Mouse (Mus musculus) intestine, postnatal 0 days (tissue): ENCODE results near the gene 4933424G06Rik. TPM values are rescaled to one million over a fixed set of nuclear protein-coding genes. Genes with fewer than 3 reads are reported as not detected.
"Not testable (repeated sequence)": the region's sequence is repeated elsewhere in the genome, so short reads cannot be mapped to it uniquely, and the experiment has no call there.

Source experiments
- ATAC-seq: fragments of 200-750 bp; cut with Nextera tagmentation; 2 replicates; pipeline ENCODE4 v1.8.0; 2017; ENCODE audit warnings: mild to moderate bottlenecking, moderate TSS enrichment, moderate library complexity
- H3K27ac ChIP-seq: fragments of 300-500 bp; sonication (generic); 2 replicates; pipeline ENCODE4 v1.5.1; 2014; ENCODE audit warnings: mild to moderate bottlenecking, low read depth, low read length, moderate library complexity
- H3K27me3 ChIP-seq: fragments of 300-500 bp; sonication (generic); replicated peaks from 2 replicates; pipeline ENCODE4 v1.6.1; 2014; ENCODE audit warnings: low read length, mixed read lengths; ENCODE audit not compliant: control insufficient read depth, insufficient read depth
- H3K36me3 ChIP-seq: fragments of 300-500 bp; sonication (generic); 2 replicates; pipeline ENCODE4 v1.6.1; 2014; ENCODE audit warnings: mild to moderate bottlenecking, moderate library complexity; ENCODE audit not compliant: control insufficient read depth, insufficient read depth
- H3K4me1 ChIP-seq: fragments of 300-500 bp; sonication (generic); replicated peaks from 2 replicates; pipeline ENCODE4 v1.6.1; 2014; ENCODE audit warnings: antibody characterized with exemption, low read length, mixed read lengths; ENCODE audit not compliant: control insufficient read depth, insufficient read depth
- H3K4me2 ChIP-seq: fragments of 300-500 bp; sonication (generic); replicated peaks from 2 replicates; pipeline ENCODE4 v1.6.1; 2014; ENCODE audit warnings: low read depth, mild to moderate bottlenecking, moderate library complexity
- H3K4me3 ChIP-seq: fragments of 300-500 bp; sonication (generic); 2 replicates; pipeline ENCODE4 v1.5.1; 2014; ENCODE audit warnings: low read depth, low read length
- H3K9ac ChIP-seq: fragments of 300-500 bp; sonication (generic); 2 replicates; pipeline ENCODE4 v1.6.1; 2014; ENCODE audit warnings: mild to moderate bottlenecking, low read depth, low read length
- H3K9me3 ChIP-seq: fragments of 300-500 bp; sonication (generic); 2 replicates; pipeline ENCODE4 v1.6.1; 2016; ENCODE audit warnings: mixed run types; ENCODE audit not compliant: control insufficient read depth
- CTCF ChIP-seq: sonication (generic); IDR thresholded peaks from 2 replicates; pipeline ENCODE4 v1.5.1; 2016; ENCODE audit warnings: low read depth, mild to moderate bottlenecking, control low read depth, antibody characterized with exemption, moderate library complexity
- WGBS: fragments of 180-500 bp; shearing (Covaris S2); extraction: QIAGEN DNeasy Blood & Tissue Kit; methylation state at CpG from one replicate; pipeline ENCODE4 v1.1.7; 2014; 5-methylcytosine and 5-hydroxymethylcytosine counted together
- polyA plus RNA-seq: library from polyadenylated mRNA; unstranded; fragments of >200 nt; fragmentation: Nextera tagmentation; extraction: Ambion mirVana; gene quantifications from 2 replicates; pipeline ENCODE4 v1.2.1, GENCODE M21; 2015

The 4933424G06Rik gene
- polyA plus RNA-seq = not detected in 2 replicates

- no peaks in the 10 kb centered on the region for H3K9me3 ChIP-seq
- peak; percentile 97 for ATAC-seq
- peak within 1 kb of the TSS; percentile 87 for H3K9ac ChIP-seq
- H3K4me1 ChIP-seq = peaks cover 7% of the 10 kb centered on the region
- no peaks in the 10 kb centered on the region for H3K27me3 ChIP-seq
- TF ChIP-seq CTCF = no peak
- peak within 1 kb of the TSS; percentile 99 for H3K4me3 ChIP-seq
- H3K27ac ChIP-seq = peak within 1 kb of the TSS; percentile 86
- under 1% methylated on average over 27 of the region's 29 CpGs for WGBS
- H3K4me2 ChIP-seq = peak within 1 kb of the TSS; percentile 88
- peaks cover 26% of the 10 kb centered on the region for H3K36me3 ChIP-seq
These were observed at the start of gene 4933424G06Rik for GRCm38 (mm10) chr1:36709854-36710280. TSS of gene 4933424G06Rik (plus strand) at chr1:36710149.

DNA sequence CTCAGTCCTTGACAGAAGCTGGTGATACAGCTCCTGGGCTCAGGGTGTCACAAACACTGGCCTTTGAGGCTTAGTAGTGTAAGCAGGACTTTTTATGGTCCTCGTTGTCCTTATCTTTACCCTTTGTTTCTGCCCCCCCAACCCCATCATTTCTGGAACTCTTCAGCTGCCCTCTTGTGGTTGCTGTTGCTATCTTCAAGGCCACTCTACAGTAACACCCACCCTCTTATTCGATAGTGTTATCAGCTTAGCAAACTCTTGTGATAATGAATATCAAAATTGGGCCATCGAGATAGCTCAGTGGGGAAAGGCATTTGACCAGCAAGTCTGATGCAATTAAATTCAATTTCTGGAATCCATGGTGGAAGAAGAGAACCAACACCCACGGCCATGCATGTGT, 45.5 kb upstream of the 4933424G06Rik start:
- 41% methylated on average over 4 of the region's 4 CpGs for WGBS
- no peak for ATAC-seq
- H3K4me2 ChIP-seq = no peak overlapping the region
- no peaks in the 10 kb centered on the region for H3K4me1 ChIP-seq
- H3K9ac ChIP-seq = no peak overlapping the region
- no peak overlapping the region for H3K27ac ChIP-seq
- peak; percentile 75 for TF ChIP-seq CTCF
- H3K9me3 ChIP-seq = no peaks in the 10 kb centered on the region
- no peaks in the 10 kb centered on the region for H3K36me3 ChIP-seq
- no peak overlapping the region for H3K4me3 ChIP-seq
- H3K27me3 ChIP-seq = no peaks in the 10 kb centered on the region

GRCm38 (mm10) chr1:36665165-36665723, 44.7 kb upstream of the 4933424G06Rik start:
- Histone ChIP-seq H3K4me2 (no peak overlapping the region), H3K27me3 (no peaks in the 10 kb centered on the region), H3K9ac (no peak overlapping the region), H3K36me3 (no peaks in the 10 kb centered on the region), H3K9me3 (no peaks in the 10 kb centered on the region), H3K27ac (no peak overlapping the region), H3K4me1 (no peaks in the 10 kb centered on the region), H3K4me3 (no peak overlapping the region)
- 0 out of 2 replicates have a peak, but pooled peaks have one; percentile 15 for ATAC-seq
- TF ChIP-seq CTCF = no peak
- WGBS = 72% methylated on average over 11 of the region's 11 CpGs

- Histone ChIP-seq H3K36me3 (no peaks in the 10 kb centered on the region), H3K4me3 (no peak overlapping the region), H3K27ac (no peak overlapping the region), H3K4me1 (no peaks in the 10 kb centered on the region), H3K9me3 (no peaks in the 10 kb centered on the region), H3K9ac (no peak overlapping the region), H3K4me2 (no peak overlapping the region), H3K27me3 (no peaks in the 10 kb centered on the region)
- WGBS = 50% methylated on average over 4 of the region's 4 CpGs
- peak; percentile 62 for ATAC-seq
- no peak for TF ChIP-seq CTCF
These were observed 44.0 kb upstream of the 4933424G06Rik start for GRCm38 (mm10) chr1:36665934-36666333.

GRCm38 (mm10) chr1:36668007-36668406, 41.9 kb upstream of the 4933424G06Rik start:
- H3K27me3 ChIP-seq, ATAC-seq, H3K36me3 ChIP-seq, H3K4me2 ChIP-seq, H3K4me1 ChIP-seq, H3K9ac ChIP-seq, H3K9me3 ChIP-seq, H3K4me3 ChIP-seq, H3K27ac ChIP-seq: not testable (repeated sequence)
- WGBS = 39% methylated on average over 4 of the region's 4 CpGs

- H3K27me3 ChIP-seq = no peaks in the 10 kb centered on the region
- H3K9ac ChIP-seq = no peak overlapping the region
- H3K36me3 ChIP-seq = no peaks in the 10 kb centered on the region
- no peak for ATAC-seq
- no peak for TF ChIP-seq CTCF
- no peak overlapping the region for H3K27ac ChIP-seq
- H3K9me3 ChIP-seq = no peaks in the 10 kb centered on the region
- WGBS = 64% methylated on average over 4 of the region's 4 CpGs
- no peak overlapping the region for H3K4me3 ChIP-seq
- no peak overlapping the region for H3K4me2 ChIP-seq
- no peaks in the 10 kb centered on the region for H3K4me1 ChIP-seq
These were observed 39.7 kb upstream of the 4933424G06Rik start for GRCm38 (mm10) chr1:36670256-36670655.
